Mouse (Mus musculus): ENCODE data around the gene Pde4b.

- TF ChIP-seq POLR2A (IDR thresholded peaks at IDR 0.05; ENCODE audit: extremely low read depth, insufficient read depth, low read length) (no peak), CTCF (IDR thresholded peaks at IDR 0.05; ENCODE audit: low read depth, low read length) (no peak)
Measured at GRCm38 (mm10) chr4:102406848-102407247, 319.5 kb downstream of the Pde4b start.
